Mouse (Mus musculus) urinary bladder, adult 18-20 months (tissue): Measurements from ENCODE around the gene Igsf3.

Source experiments
- DNase-seq, 2 experiments: peaks; one replicate each; pipeline ENCODE4 v3.0.0; 2022; ENCODE audit warnings: low spot score in 2 of 2, mixed read lengths in 2 of 2

The Igsf3 gene

DNA sequence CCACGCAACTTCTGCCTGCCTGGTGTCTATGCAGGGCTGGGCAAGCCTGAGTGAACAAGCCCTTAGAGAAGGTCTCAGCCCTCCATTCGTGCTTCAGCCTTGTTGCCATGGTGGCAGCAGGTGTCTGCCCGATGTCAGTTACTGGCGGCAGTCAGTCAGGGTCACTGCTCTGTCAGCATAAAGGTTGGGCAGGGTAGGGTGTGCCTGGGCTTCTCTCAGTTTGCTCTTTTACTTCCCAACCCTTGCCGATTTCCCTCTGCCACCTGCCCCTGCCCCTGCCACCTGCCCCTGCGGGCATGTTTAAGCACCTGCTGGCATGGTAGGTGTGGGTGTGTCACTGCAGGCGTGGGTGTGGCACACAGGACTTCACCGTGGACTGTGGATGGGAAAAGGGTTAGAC lies 67.6 kb downstream of the Igsf3 start:
- peak; percentile 30 to 38 for DNase-seq

DNA sequence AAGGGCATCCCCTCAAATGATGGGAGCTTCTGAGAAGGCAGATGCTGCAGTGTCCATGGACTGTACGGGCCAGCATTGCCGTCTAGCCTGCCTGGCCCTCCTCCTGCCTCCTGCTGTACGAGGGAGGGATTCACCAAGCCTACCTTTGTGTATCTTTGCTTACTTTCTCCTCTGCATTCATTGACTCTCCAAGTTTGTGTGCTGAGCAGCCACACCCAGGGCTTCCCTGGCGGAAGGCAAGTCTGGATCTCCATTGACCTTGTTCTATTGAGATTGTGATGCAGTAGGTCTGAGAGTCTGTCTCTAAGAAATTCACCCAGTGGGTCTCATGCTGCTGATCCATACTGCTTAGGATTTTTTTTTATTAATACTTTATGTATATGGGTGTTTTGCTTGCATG lies 70.4 kb downstream of the Igsf3 start:
- DNase-seq = no peak

DNA sequence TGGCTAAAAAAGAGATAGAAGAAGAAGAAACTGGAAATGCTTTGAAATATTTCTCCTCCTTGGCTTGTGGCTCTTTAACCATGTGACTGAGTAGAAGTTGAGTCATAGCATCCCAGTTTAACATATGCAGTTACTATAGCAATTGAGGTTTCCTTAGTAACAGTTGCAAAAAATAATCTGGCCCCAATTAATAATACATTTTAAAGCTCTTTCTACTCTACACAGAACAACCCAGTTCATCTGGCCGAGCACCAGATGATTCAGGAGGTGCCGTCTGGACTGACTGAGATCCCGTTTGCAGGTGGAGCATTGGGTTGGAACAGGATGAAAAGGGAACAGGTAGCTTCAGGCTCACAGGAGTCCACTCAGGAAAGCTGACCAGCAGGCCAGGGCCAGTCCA lies 71.9 kb downstream of the Igsf3 start:
- DNase-seq = no peak

DNA sequence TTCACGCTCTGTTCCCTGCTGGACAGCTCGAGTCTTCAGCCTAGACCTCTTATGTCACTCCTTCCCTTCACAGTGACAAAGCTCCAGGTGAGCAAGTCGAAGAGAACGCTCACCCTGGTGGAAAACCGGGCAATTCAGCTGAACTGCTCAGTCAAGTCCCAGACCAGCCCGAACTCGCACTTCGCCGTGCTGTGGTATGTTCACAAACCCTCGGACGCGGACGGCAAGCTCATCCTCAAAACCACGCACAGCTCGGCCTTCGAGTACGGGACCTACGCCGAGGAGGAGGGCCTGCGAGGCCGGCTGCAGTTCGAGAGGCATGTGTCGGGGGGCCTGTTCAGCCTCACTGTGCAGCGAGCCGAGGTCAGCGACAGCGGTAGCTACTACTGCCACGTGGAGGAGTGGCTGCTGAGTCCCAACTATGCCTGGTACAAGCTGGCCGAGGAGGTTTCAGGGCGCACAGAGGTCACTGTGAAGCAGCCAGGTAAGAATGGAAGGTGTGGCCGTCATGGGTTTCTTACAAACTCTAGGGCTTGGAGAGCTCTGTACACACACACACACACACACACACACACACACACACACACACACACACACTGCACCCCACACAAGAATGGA lies 74.0 kb downstream of the Igsf3 start:
- DNase-seq = peak; percentile 73 to 77

- no peak for DNase-seq
Observed at GRCm38 (mm10) chr3:101460618-101461017, 83.7 kb downstream of the Igsf3 start.

GRCm38 (mm10) chr3:101461046-101461445 lies 84.2 kb downstream of the Igsf3 start:
- DNase-seq = no peak

DNA sequence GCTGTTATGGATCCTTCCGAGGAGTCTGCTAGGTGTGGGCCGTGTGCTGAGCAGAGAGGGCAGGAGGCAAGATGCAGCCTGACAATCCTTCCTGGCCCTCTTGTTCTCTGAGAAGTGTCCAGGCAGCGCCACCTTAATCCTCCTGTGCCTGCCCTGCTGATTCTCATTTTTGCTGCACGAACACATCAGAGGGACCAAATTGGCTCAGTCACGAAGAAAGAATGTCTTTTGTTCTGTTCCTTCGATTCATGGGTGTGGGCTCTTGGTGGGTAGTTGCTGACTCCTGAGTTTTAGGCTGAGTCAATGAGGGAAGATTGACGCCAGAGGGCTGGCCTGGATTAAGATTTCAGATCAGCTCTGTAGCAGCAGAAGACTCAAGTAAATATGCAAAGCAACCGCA lies 84.9 kb downstream of the Igsf3 start:
- no peak for DNase-seq

DNA sequence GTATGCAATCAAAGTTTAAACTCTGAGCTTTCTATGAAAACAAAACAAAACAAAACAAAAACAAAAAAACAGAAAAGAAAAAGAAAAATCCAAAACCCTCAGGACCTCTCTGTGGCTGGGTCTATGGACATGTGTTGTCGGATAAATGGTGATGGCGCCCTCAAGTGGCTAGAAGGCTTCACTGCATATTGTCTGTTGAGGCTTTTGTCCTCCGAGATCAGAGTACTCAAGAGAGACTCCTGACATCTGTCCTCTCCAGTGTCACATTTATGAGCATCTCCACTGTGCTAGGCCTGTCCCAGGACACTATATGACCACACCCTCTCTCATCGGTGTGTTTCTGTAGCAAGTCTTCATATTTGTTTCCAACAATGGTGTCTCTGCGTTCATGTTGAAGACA lies 85.4 kb downstream of the Igsf3 start:
- DNase-seq = peak; percentile 41 to 70

DNA sequence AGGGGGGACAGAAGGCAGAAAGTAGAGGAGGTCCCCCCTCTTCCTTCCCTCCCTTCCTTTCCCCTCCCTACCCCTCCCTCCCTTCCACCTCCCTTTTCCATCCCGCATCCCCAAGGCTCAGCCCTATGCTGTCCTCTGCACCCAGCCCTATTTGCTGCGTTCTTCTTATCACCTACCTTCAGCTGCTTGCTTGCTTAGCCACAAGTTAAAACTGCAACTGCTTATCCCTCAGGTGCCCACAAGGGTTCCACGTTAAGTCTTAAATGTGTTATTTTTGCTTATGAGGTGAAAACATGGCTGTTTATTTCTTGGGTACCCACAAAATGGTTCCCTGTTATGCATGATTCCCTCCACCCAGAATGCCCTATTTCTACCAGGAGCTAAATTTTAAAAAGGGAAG lies 86.6 kb downstream of the Igsf3 start:
- DNase-seq = no peak

DNA sequence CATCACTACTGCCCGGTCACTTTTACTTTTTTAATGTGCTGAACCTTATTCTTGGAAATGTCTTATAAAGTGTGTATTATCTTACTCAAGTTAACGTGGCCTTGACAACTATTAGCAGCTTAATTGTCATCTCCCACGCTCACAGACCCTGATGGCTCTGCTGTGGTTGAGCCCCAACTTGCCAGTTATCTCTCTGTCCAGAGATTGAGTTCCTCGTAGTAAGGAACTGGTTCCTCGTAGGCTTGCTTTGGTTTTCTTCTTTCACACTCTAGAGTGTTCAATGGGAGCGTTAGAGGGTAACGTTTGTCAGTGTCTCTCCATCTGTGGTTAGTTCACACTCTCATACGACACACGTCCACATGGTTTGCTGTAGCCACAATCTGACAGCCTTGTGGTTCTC lies 92.8 kb downstream of the Igsf3 start:
- no peak for DNase-seq

DNA sequence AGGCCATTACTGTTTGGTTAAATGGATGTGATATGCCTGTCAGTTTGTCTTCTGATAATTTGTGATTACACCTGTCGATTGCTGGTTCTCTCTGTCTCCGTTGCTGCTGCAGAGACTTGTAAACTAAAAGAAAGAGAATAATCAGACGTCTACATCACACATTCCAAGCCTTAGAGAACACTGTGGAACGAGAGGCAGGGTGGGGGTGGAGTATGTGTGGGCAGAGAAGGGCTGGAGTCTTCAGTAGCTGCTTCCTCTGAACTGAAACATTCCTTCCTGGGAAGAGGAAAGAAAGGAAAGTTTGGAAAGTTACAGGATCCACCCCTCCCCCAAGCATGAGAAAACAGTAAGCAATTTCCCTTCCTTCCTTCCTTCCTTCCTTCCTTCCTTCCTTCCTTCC lies 95.0 kb downstream of the Igsf3 start:
- no peak for DNase-seq

DNA sequence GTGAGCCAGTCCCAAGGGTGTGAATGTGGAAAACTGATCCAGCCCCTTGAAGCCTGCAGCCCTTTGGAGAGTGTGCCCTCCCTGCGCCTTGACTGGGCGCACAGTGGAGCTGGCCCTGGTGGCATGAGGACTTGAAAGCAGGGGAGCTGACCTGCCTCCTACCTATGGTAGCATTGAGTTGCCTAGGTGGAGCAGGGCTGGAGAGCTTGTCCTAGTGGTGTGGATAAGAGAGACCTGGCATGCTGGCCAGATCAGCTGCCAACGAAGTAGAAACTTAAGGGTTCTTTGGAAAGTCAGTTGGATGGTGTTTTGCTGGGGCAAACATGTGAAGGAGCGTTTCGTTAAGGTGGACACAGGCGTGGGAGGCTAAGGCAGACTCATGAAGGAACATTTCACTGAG lies 105.1 kb downstream of the Igsf3 start:
- no peak for DNase-seq

GRCm38 (mm10) chr3:101483256-101483983 lies 106.5 kb downstream of the Igsf3 start:
- DNase-seq = no peak

DNA sequence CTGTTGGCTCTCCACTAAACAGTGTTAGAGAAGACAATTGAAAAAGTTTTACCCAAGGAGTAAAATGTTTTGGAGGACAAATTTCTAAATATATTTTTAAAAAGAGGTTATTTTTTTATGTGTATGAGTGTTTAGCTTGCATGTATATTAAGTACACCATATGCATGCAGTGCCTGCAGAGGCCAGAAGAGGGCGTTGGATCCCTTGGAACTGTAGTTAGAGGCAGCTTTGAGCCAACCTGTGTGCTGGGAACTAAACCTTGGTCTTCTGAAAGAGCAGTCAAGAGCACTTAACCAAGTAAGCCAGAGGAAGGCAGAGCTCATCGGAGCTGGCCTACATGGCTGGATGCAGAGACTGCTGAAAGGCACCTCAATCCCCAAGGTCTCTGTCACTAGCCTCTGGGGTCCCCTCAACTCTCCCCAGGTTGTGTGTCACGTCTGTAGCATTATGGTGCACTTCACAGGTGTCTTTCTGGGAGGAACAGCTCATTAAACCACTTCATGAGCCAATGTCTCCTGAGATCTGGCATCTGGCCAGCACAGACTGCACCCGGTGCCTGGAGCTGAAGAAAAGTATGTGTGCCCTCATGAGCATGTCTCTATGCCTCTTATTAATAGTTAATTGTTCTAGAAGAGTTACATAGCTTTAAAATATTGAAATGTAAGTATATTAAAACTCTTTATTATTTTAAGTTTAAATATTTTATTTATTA lies 109.3 kb downstream of the Igsf3 start:
- DNase-seq = no peak

- no peak for DNase-seq
Observed at GRCm38 (mm10) chr3:101487436-101487835, 110.6 kb downstream of the Igsf3 start.

DNA sequence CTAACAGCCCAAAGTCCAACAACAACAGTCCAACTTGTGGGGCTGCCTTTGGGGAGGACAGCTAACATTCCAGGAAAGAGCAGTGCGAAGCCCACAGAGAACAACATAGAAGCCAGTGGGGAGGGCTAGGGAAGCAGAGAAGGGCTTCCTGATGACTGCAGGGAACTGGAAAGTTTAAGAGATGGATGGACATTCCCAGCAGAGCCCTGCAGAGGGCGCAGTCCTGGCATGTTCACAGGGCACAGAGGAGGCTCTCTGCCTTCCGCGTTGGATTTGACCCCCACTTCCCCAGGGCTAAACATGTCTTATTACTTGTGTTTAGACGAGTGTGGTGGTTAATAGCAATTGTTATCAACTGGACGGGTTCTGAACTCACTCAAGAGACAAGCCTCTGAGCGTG lies 111.3 kb downstream of the Igsf3 start:
- no peak for DNase-seq

- no peak for DNase-seq
Observed at GRCm38 (mm10) chr3:101490515-101490914, 113.6 kb downstream of the Igsf3 start.

GRCm38 (mm10) chr3:101492908-101493307 lies 116.0 kb downstream of the Igsf3 start:
- no peak for DNase-seq

DNA sequence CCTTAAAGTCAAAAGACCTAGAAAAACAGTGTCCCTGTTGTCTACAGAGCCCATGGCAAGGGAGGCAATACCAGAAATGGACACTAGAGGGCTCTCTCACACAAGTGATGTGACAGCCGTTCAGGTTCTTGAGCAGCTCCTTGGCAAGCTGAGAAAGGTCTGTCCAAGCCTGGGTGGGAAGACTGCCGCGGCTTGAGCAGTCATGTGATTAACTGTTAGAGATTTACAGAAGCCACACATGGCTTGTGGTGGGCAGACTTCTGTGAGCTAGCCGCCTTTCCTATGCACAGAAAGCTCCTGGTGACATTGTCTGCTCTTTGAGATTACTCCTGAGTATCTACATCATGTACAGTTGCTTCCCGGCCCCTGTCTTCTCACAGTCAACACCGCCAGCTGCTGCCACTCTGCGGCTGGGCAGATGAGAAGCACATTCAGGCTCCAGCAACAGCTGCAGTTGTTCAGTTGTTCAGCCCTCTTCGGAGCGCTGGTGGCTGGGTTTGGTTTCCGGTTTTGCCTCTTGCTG lies 117.1 kb downstream of the Igsf3 start:
- DNase-seq = peak; percentile 62 to 80

DNA sequence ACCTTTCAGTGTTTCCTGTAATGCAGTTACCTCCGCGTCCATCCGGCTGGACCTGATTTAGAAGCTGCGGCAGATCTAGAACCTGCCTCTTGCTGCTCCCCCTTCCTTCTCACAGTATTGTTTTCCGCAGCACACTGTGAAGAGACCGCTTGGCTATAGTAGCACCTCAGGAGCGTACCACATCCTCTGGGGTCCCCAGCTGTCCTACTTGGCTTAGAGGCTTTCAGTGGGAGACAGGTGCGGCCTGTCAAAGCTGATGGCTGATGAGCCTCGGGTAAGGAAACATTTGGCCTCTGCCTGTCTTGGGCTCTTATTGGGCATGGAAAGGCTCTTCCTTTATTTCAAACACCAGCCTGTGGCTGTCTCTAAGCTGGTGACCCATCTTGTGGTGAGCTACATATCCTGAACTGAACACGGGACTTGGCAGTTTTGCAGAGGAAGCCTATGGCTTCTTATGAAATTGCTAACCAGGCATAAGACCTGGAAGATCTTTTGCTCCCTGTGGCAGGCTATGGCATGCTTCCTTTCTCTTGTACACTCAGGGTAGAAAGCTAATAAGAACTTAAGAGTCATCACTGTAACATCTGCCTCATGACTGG lies 120.6 kb downstream of the Igsf3 start:
- no peak for DNase-seq

- DNase-seq = no peak
Observed at GRCm38 (mm10) chr3:101499906-101500305, 123.0 kb downstream of the Igsf3 start.

- no peak for DNase-seq
Observed at GRCm38 (mm10) chr3:101500393-101501051, 123.6 kb downstream of the Igsf3 start.
